Mouse (Mus musculus): ENCODE results near the gene Bmp8b.

GRCm38 (mm10) chr4:123171811-123172210, 66.8 kb downstream of the Bmp8b start:
- no peak for TF ChIP-seq POLR2A (IDR thresholded peaks at IDR 0.05; ENCODE audit: borderline replicate concordance, control insufficient read depth, low read depth, low read length)
- no peak for TF ChIP-seq CTCF (IDR thresholded peaks at IDR 0.05; ENCODE audit: control insufficient read depth, insufficient read depth, low read length)
